Mouse (Mus musculus): Measurements from ENCODE around the gene Dnajc19.
"Not testable (repeated sequence)": the region's sequence is repeated elsewhere in the genome, so short reads cannot be mapped to it uniquely, and the experiment has no call there.

Gene Dnajc19

GRCm38 (mm10) chr3:34080900-34081662 lies at the start of gene Dnajc19:
TSS of gene Dnajc19 (minus strand) at chr3:34081321.
- peak; percentile 50 for DNase-seq (ENCODE audit: extremely low read depth, low read depth, low spot score)

GRCm38 (mm10) chr3:34129957-34130356 lies 48.8 kb upstream of the Dnajc19 start:
- no peak for DNase-seq (ENCODE audit: extremely low read depth, low read depth, low spot score)

GRCm38 (mm10) chr3:34121311-34121710 lies 40.2 kb upstream of the Dnajc19 start:
- DNase-seq (ENCODE audit: extremely low read depth, low read depth, low spot score) = no peak

GRCm38 (mm10) chr3:34120791-34121190 lies 39.7 kb upstream of the Dnajc19 start:
- DNase-seq (ENCODE audit: extremely low read depth, low read depth, low spot score) = no peak

- no peak for DNase-seq (ENCODE audit: extremely low read depth, low read depth, low spot score)
Observed at GRCm38 (mm10) chr3:34119869-34120268, 38.7 kb upstream of the Dnajc19 start.

GRCm38 (mm10) chr3:34115806-34116205 lies 34.7 kb upstream of the Dnajc19 start:
- DNase-seq (ENCODE audit: extremely low read depth, low read depth, low spot score) = no peak

- no peak for DNase-seq (ENCODE audit: extremely low read depth, low read depth, low spot score)
Observed at GRCm38 (mm10) chr3:34111941-34112685, 31.0 kb upstream of the Dnajc19 start.

- no peak for DNase-seq (ENCODE audit: extremely low read depth, low read depth, low spot score)
Observed at GRCm38 (mm10) chr3:34107631-34108030, 26.5 kb upstream of the Dnajc19 start.

- no peak for DNase-seq (ENCODE audit: extremely low read depth, low read depth, low spot score)
Observed at GRCm38 (mm10) chr3:34106421-34106820, 25.3 kb upstream of the Dnajc19 start.

GRCm38 (mm10) chr3:34103902-34104672 lies 23.0 kb upstream of the Dnajc19 start:
- DNase-seq (ENCODE audit: extremely low read depth, low read depth, low spot score) = no peak

- DNase-seq (ENCODE audit: extremely low read depth, low read depth, low spot score) = no peak
Observed at GRCm38 (mm10) chr3:34102891-34103290, 21.8 kb upstream of the Dnajc19 start.

- DNase-seq (ENCODE audit: extremely low read depth, low read depth, low spot score) = no peak
Observed at GRCm38 (mm10) chr3:34083655-34084054, 2.5 kb upstream of the Dnajc19 start.

GRCm38 (mm10) chr3:34081929-34082328 lies 808 bp upstream of the Dnajc19 start:
- DNase-seq (ENCODE audit: extremely low read depth, low read depth, low spot score) = no peak

GRCm38 (mm10) chr3:34076058-34076759 lies 4.9 kb downstream of the Dnajc19 start:
- DNase-seq (ENCODE audit: extremely low read depth, low read depth, low spot score) = no peak

- no peak for DNase-seq (ENCODE audit: extremely low read depth, low read depth, low spot score)
Observed at GRCm38 (mm10) chr3:34072726-34073125, 8.4 kb downstream of the Dnajc19 start.

- not testable (repeated sequence) for DNase-seq (ENCODE audit: extremely low read depth, low read depth, low spot score)
Observed at GRCm38 (mm10) chr3:34068943-34069342, 12.2 kb downstream of the Dnajc19 start.

- DNase-seq (ENCODE audit: extremely low read depth, low read depth, low spot score) = no peak
Observed at GRCm38 (mm10) chr3:34062352-34062751, 18.8 kb downstream of the Dnajc19 start.

GRCm38 (mm10) chr3:34041990-34042389 lies 39.1 kb downstream of the Dnajc19 start:
- no peak for DNase-seq (ENCODE audit: extremely low read depth, low read depth, low spot score)

GRCm38 (mm10) chr3:34035706-34036105 lies 45.4 kb downstream of the Dnajc19 start:
- no peak for DNase-seq (ENCODE audit: extremely low read depth, low read depth, low spot score)

- no peak for DNase-seq (ENCODE audit: extremely low read depth, low read depth, low spot score)
Observed at GRCm38 (mm10) chr3:34034803-34035202, 46.3 kb downstream of the Dnajc19 start.
